Mouse (Mus musculus) liver, embryonic 14.5 days (tissue): ENCODE measurements around the gene Gm37240.

Experiments
- CTCF ChIP-seq: IDR thresholded peaks from 2 replicates; pipeline ENCODE4 v1.5.1; 2016; ENCODE audit warnings: antibody characterized with exemption, low read depth, control low read depth
- EP300 ChIP-seq: IDR thresholded peaks from 2 replicates; pipeline ENCODE4 v1.6.1; 2016; ENCODE audit warnings: antibody characterized with exemption, low read depth

- TF ChIP-seq CTCF (no peak), EP300 (no peak)
Measured at GRCm38 (mm10) chr3:85496146-85496545, 391.2 kb downstream of the Gm37240 start.
